Mouse (Mus musculus): ENCODE data around the gene Gabrd. TPM values are rescaled to one million over a fixed set of nuclear protein-coding genes. Genes with fewer than 3 reads are reported as not detected.
"Not testable (repeated sequence)": the region's sequence is repeated elsewhere in the genome, so short reads cannot be mapped to it uniquely, and the experiment has no call there.

The Gabrd gene
- total RNA-seq (2015) (0.25 TPM in 1 of 2 replicates, not detected in the other), total RNA-seq (2017) (0.11 TPM in 1 of 2 replicates, not detected in the other)

GRCm38 (mm10) chr4:155397511-155398221 lies at the start of gene Gabrd:
TSS of gene Gabrd (minus strand) at chr4:155398112.
- no peak for ATAC-seq (ENCODE audit: poor library complexity, severe bottlenecking)

- no peak for ATAC-seq (ENCODE audit: poor library complexity, severe bottlenecking)
These were observed 44.9 kb upstream of the Gabrd start for GRCm38 (mm10) chr4:155442808-155443207.

DNA sequence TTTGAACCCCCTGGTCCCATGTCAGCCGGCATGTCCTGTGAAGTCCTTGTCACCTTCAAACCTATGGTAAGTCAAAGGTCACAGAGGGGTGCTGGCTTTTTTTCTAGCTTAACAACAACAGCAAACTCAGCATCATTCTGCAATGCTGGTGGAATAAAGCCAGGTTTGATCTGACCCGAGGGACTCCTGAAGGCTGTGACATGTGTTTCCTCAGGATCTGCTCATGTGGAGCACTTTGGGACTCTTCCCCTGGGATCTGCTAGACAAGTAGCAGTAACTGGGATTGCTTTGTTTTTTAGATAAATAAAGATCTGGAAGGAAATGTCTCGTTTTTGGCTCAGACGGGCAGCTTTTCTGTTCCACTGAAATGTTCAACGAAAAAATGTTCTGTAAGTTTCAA lies 36.1 kb upstream of the Gabrd start:
- no peak for ATAC-seq (ENCODE audit: poor library complexity, severe bottlenecking)

- no peak for ATAC-seq (ENCODE audit: poor library complexity, severe bottlenecking)
These were observed 34.4 kb upstream of the Gabrd start for GRCm38 (mm10) chr4:155432358-155432757.

DNA sequence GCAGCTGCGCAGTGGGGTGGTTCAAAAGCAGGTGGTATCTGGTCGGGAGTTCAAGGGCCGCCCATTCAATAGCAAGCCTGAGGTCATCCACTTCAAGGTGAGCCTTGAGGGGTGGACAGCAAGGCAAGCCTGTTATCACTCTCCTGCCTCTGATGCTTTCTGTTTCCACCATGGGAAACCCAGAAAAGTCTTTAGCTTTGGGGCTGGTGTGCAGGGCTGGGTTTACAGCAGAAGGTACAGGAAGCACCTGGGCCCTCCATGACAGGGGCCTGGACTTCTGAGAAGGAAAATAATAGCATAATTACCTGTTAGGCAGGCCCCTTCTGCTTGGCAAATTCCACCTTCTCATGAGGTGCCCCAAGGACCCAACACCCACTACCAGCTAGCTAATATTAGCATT lies 31.3 kb upstream of the Gabrd start:
- no peak for ATAC-seq (ENCODE audit: poor library complexity, severe bottlenecking)

DNA sequence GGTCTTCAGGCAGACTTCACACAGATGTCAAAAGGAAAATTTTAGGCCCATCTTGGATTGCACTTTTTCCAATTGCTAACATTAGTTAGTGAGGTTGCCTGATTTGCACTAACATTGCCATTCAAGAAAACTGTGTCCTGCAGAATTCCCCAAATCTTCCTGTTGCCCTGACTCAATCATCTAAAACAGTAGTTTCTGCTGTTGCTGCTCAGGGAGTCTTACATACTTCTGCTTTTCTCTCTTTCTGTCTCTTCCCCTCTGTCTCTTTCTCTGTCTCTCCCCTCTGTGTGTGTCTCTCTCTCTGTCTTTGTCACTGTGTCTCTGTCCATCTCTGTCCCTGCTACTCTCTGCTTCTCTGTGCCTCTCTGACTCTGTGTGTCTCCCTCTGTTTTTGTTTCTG lies 30.5 kb upstream of the Gabrd start:
- no peak for ATAC-seq (ENCODE audit: poor library complexity, severe bottlenecking)

- ATAC-seq (ENCODE audit: poor library complexity, severe bottlenecking) = no peak
These were observed 28.4 kb upstream of the Gabrd start for GRCm38 (mm10) chr4:155426272-155426671.

DNA sequence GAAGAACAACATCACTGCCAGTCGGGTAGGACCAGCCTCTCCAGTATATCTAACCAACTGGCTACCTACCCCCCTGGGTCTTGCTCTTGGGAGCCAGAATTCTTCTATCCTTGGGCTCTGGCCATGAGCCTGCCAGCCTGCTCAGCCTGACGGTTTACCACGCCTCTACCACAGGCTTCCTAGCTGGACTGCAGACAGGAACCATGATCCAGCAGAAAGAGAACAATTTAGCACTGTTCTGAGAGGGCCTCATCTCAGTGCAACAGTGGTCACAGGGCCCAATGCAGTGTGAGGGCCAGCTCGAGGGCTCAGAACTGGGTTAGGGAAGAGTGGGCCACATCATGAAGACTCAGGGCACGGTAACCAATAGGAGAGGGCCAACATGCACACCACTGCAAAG lies 26.1 kb upstream of the Gabrd start:
- no peak for ATAC-seq (ENCODE audit: poor library complexity, severe bottlenecking)

- not testable (repeated sequence) for ATAC-seq (ENCODE audit: poor library complexity, severe bottlenecking)
These were observed 23.8 kb upstream of the Gabrd start for GRCm38 (mm10) chr4:155421412-155422370.

GRCm38 (mm10) chr4:155420137-155420536 lies 22.2 kb upstream of the Gabrd start:
- no peak for ATAC-seq (ENCODE audit: poor library complexity, severe bottlenecking)

GRCm38 (mm10) chr4:155414656-155415235 lies 16.8 kb upstream of the Gabrd start:
- ATAC-seq (ENCODE audit: poor library complexity, severe bottlenecking) = no peak

DNA sequence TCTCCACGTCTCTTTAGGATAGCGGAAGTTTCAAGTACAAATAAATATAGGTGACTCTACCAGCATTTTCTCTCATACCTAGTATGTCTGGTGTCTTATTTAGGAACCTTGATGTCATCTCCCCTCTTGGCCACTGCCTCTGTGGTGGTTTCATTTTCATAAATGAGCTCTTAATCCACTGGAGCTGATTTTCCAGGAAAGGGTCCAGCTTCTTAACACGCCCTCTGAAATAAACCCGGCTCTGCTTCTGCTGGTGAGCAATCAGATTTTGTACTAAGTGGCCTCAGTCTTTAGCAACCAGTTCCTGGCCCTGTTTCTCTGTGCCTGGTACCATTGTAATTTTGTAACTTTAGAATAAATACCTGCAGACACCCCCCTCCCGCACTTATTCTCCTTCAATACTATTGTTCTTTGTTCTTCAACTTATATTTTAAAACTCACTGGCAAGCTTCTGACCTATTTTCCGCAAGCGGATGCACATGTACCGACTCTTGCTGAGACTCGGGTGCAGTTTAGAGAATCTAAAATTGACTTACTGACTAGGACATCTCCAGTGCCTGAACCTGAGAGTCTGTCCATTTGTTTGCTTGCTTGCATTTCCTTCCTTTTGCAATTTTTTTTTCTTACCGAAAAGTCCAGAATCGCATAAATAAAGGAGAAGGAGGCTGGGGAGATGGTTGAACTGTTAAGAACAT lies 15.9 kb upstream of the Gabrd start:
- ATAC-seq (ENCODE audit: poor library complexity, severe bottlenecking) = no peak

- ATAC-seq (ENCODE audit: poor library complexity, severe bottlenecking) = no peak
These were observed 14.2 kb upstream of the Gabrd start for GRCm38 (mm10) chr4:155412124-155412523.

GRCm38 (mm10) chr4:155409058-155409776 lies 11.3 kb upstream of the Gabrd start, which contains the start of gene Cfap74:
TSS of gene Cfap74 (plus strand) at chr4:155409190.
- no peak; the same call in 1 of the 2 replicates for ATAC-seq (ENCODE audit: poor library complexity, severe bottlenecking)

DNA sequence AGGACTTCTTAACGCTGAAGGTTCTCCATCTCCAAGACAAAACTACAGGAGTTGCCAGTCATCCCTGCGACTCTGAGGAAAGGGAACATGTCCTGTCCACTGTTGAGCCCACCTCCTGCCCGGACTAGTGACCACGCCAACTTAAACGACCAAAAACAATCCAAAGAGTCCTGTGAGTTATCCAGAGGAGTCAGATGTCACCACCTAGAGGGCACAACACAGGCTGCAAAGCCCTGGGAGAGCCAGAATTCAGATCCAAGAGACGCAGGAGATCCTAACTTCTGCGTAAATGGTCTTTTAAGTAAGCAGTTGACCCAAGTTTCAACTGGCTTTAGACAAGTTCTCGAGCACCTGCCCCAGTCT lies 10.8 kb upstream of the Gabrd start:
- no peak for ATAC-seq (ENCODE audit: poor library complexity, severe bottlenecking)

DNA sequence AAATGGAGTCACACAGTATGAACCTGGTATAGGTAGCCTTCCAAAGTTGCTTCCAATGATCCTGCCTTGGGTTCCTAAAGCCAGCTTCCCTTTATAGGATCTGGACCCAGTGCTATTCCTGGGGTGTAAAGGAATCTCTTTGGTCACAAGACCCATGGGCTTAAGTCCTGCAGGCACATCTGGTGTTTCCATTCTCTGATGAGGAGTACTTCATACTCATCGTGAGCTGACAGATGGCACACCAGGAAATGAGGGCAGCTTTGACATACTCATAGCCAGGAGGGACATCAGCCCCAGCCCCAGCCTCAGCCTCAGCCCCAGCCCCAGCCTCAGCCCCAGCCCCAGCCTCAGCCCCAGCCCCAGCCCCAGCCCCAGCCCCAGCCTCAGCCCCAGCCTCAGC lies 4.6 kb upstream of the Gabrd start:
- no peak for ATAC-seq (ENCODE audit: poor library complexity, severe bottlenecking)

- ATAC-seq (ENCODE audit: poor library complexity, severe bottlenecking) = no peak
These were observed 3.2 kb upstream of the Gabrd start for GRCm38 (mm10) chr4:155401121-155401520.

- no peak for ATAC-seq (ENCODE audit: poor library complexity, severe bottlenecking)
These were observed 269 bp upstream of the Gabrd start for GRCm38 (mm10) chr4:155398222-155398540.

- ATAC-seq (ENCODE audit: poor library complexity, severe bottlenecking) = no peak
These were observed 1.2 kb downstream of the Gabrd start for GRCm38 (mm10) chr4:155396751-155397150.

DNA sequence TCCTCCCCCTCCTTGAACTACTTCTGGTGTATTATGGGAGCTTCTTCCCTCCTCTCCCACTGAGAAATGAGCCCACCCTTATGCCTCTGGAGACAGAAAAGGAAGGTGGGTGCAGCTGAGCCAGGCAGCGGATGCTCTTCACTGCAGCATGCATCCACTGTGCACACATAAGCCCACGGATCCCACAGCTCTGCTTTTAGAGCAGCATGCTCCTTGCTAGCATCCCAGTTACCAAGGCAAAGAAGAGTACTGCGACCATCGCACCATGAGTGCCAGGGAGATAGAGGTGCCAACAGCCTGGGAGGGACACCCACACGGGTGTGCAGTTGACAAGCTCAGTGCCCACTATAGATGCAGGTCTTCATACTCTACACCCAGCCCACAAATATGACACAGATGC lies 2.4 kb downstream of the Gabrd start:
- no peak for ATAC-seq (ENCODE audit: poor library complexity, severe bottlenecking)
